Mouse (Mus musculus): Measurements from ENCODE around the gene Tmem126a. TPM values are rescaled to one million over a fixed set of nuclear protein-coding genes. Genes with fewer than 3 reads are reported as not detected.

The Tmem126a gene
- polyA plus RNA-seq, 1 experiment from 2014 or later, result 108 TPM

GRCm38 (mm10) chr7:90443101-90444091 is 13.6 kb downstream of the Tmem126a start:
- peak overlapping the region; percentile 99 for H3K4me3 ChIP-seq
- ATAC-seq (ENCODE audit: low FRiP score, low read depth), result peak; percentile 64
- WGBS, result under 1% methylated on average over 112 of the region's 123 CpGs
- H3K27ac ChIP-seq, result peak overlapping the region; percentile 97
- peaks cover 6% of the 10 kb centered on the region; the same call in 1 of the 2 replicates for H3K4me1 ChIP-seq
- peaks cover 6% of the 10 kb centered on the region for H3K36me3 ChIP-seq
- H3K9me3 ChIP-seq, result no peaks in the 10 kb centered on the region
- H3K4me2 ChIP-seq (replicated peaks), result peak overlapping the region; percentile 96
- H3K27me3 ChIP-seq, result no peaks in the 10 kb centered on the region
- H3K9ac ChIP-seq, result peak overlapping the region; percentile 99

- peak within 1 kb of the TSS; percentile 96 for H3K4me2 ChIP-seq (replicated peaks)
- peak within 1 kb of the TSS; percentile 99 for H3K9ac ChIP-seq
- under 1% methylated on average over 41 of the region's 54 CpGs for WGBS
- peak within 1 kb of the TSS; percentile 97 for H3K27ac ChIP-seq
- H3K4me1 ChIP-seq, result peaks cover 6% of the 10 kb centered on the region; the same call in 1 of the 2 replicates
- no peaks in the 10 kb centered on the region for H3K9me3 ChIP-seq
- peaks cover 5% of the 10 kb centered on the region for H3K36me3 ChIP-seq
- ATAC-seq (ENCODE audit: low FRiP score, low read depth), result peak; percentile 97
- peak within 1 kb of the TSS; percentile 99 for H3K4me3 ChIP-seq
- no peaks in the 10 kb centered on the region for H3K27me3 ChIP-seq
Observed at GRCm38 (mm10) chr7:90442518-90443080, 14.4 kb downstream of the Tmem126a start, which contains the start of gene Crebzf. Gene Crebzf, plus strand, starts transcription at chr7:90442729.

- H3K9ac ChIP-seq, result peak overlapping the region; percentile 58
- WGBS, result 14% methylated on average over 4 of the region's 4 CpGs
- peak overlapping the region; percentile 99 for H3K4me3 ChIP-seq
- peak overlapping the region; percentile 62 for H3K4me2 ChIP-seq (replicated peaks)
- 0 out of 2 replicates have a peak, but pooled peaks cover under 1% of the 10 kb centered on the region for H3K36me3 ChIP-seq
- H3K27ac ChIP-seq, result no peak overlapping the region
- no peaks in the 10 kb centered on the region for H3K9me3 ChIP-seq
- peaks cover 6% of the 10 kb centered on the region; the same call in 1 of the 2 replicates for H3K4me1 ChIP-seq
- ATAC-seq (ENCODE audit: low FRiP score, low read depth), result no peak
- no peaks in the 10 kb centered on the region for H3K27me3 ChIP-seq
Observed at GRCm38 (mm10) chr7:90442070-90442469, 15.0 kb downstream of the Tmem126a start.

- no peak overlapping the region for H3K4me3 ChIP-seq
- H3K27me3 ChIP-seq, result no peaks in the 10 kb centered on the region
- H3K27ac ChIP-seq, result no peak overlapping the region
- 90% methylated on average over 4 of the region's 4 CpGs for WGBS
- no peaks in the 10 kb centered on the region for H3K36me3 ChIP-seq
- 0 out of 2 replicates have a peak, but pooled peaks cover 3% of the 10 kb centered on the region for H3K4me1 ChIP-seq
- ATAC-seq (ENCODE audit: low FRiP score, low read depth), result no peak
- H3K9ac ChIP-seq, result no peak overlapping the region
- H3K9me3 ChIP-seq, result no peaks in the 10 kb centered on the region
- no peak overlapping the region for H3K4me2 ChIP-seq (replicated peaks)
Observed at GRCm38 (mm10) chr7:90440044-90440443, 17.0 kb downstream of the Tmem126a start.

- ATAC-seq (ENCODE audit: low FRiP score, low read depth), result no peak
- H3K4me3 ChIP-seq, result no peak overlapping the region
- H3K27ac ChIP-seq, result no peak overlapping the region
- no peaks in the 10 kb centered on the region for H3K4me1 ChIP-seq
- no peak overlapping the region for H3K9ac ChIP-seq
- no peak overlapping the region for H3K4me2 ChIP-seq (replicated peaks)
- H3K9me3 ChIP-seq, result no peaks in the 10 kb centered on the region
- no peaks in the 10 kb centered on the region for H3K27me3 ChIP-seq
- H3K36me3 ChIP-seq, result no peaks in the 10 kb centered on the region
Observed at GRCm38 (mm10) chr7:90432221-90432620, 24.8 kb downstream of the Tmem126a start.

- H3K27me3 ChIP-seq, result no peaks in the 10 kb centered on the region
- H3K4me2 ChIP-seq (replicated peaks), result peak overlapping the region; percentile 67
- no peak overlapping the region for H3K27ac ChIP-seq
- peak overlapping the region; percentile 42 for H3K4me3 ChIP-seq
- 0 out of 2 replicates have a peak, but pooled peaks cover 6% of the 10 kb centered on the region for H3K4me1 ChIP-seq
- no peaks in the 10 kb centered on the region for H3K9me3 ChIP-seq
- no peak for ATAC-seq (ENCODE audit: low FRiP score, low read depth)
- WGBS, result 64% methylated on average over 9 of the region's 9 CpGs
- peak overlapping the region; percentile 55; the same call in 1 of the 2 replicates for H3K9ac ChIP-seq
- H3K36me3 ChIP-seq, result no peaks in the 10 kb centered on the region
Observed at GRCm38 (mm10) chr7:90427006-90427405, 30.0 kb downstream of the Tmem126a start.

GRCm38 (mm10) chr7:90426020-90427001 is 30.7 kb downstream of the Tmem126a start, which contains the start of gene Ccdc89:
Gene Ccdc89, plus strand, starts transcription at chr7:90426577.
- H3K9ac ChIP-seq, result peak within 1 kb of the TSS; percentile 55
- peak within 1 kb of the TSS; percentile 42 for H3K4me3 ChIP-seq
- peak within 1 kb of the TSS; percentile 67 for H3K4me2 ChIP-seq (replicated peaks)
- no peak within 1 kb of the TSS for H3K27ac ChIP-seq
- H3K9me3 ChIP-seq, result no peaks in the 10 kb centered on the region
- no peaks in the 10 kb centered on the region for H3K36me3 ChIP-seq
- H3K4me1 ChIP-seq, result 0 out of 2 replicates have a peak, but pooled peaks cover 6% of the 10 kb centered on the region
- H3K27me3 ChIP-seq, result no peaks in the 10 kb centered on the region
- peak; percentile 100 for ATAC-seq (ENCODE audit: low FRiP score, low read depth)
- WGBS, result 26% methylated on average over 29 of the region's 29 CpGs

- H3K9ac ChIP-seq, result no peak overlapping the region
- no peaks in the 10 kb centered on the region for H3K27me3 ChIP-seq
- ATAC-seq (ENCODE audit: low FRiP score, low read depth), result no peak
- H3K27ac ChIP-seq, result no peak overlapping the region
- H3K4me2 ChIP-seq (replicated peaks), result no peak overlapping the region
- H3K4me1 ChIP-seq, result no peaks in the 10 kb centered on the region
- 49% methylated on average over 3 of the region's 3 CpGs for whole genome bisulfite sequencing
- no peak overlapping the region for H3K4me3 ChIP-seq
- no peaks in the 10 kb centered on the region for H3K36me3 ChIP-seq
- no peaks in the 10 kb centered on the region for H3K9me3 ChIP-seq
Observed at GRCm38 (mm10) chr7:90409934-90410333, 47.1 kb downstream of the Tmem126a start.

Other genes starting within 250 kb of the Tmem126a start
- not detected in 2 replicates for gene Ccdc83, start 191.5 kb downstream of the Tmem126a start, polyA plus RNA-seq (2015; fragmentation: Nextera tagmentation; extraction: Ambion mirVana)
- 13.8 and 16.0 TPM in 2 replicates for gene Sytl2, start 155.0 kb downstream of the Tmem126a start, polyA plus RNA-seq (2015; fragmentation: Nextera tagmentation; extraction: Ambion mirVana)
- gene Ccdc89, start 30.7 kb downstream of the Tmem126a start, polyA plus RNA-seq (2015; fragmentation: Nextera tagmentation; extraction: Ambion mirVana), result 1.9 and 2.0 TPM in 2 replicates
- 35.3 and 37.2 TPM in 2 replicates for gene Crebzf, start 14.5 kb downstream of the Tmem126a start, polyA plus RNA-seq (2015; fragmentation: Nextera tagmentation; extraction: Ambion mirVana)
- 39.0 and 41.2 TPM in 2 replicates for gene Tmem126b, start 18.8 kb upstream of the Tmem126a start, polyA plus RNA-seq (2015; fragmentation: Nextera tagmentation; extraction: Ambion mirVana)
- 4.2 and 4.7 TPM in 2 replicates for gene Dlg2, start 19.4 kb upstream of the Tmem126a start, polyA plus RNA-seq (2015; fragmentation: Nextera tagmentation; extraction: Ambion mirVana)